Mouse (Mus musculus) forebrain, embryonic 14.5 days (tissue): ENCODE measurements around the gene Dnajb13. TPM values are rescaled to one million over a fixed set of nuclear protein-coding genes. Genes with fewer than 3 reads are reported as not detected.

Experiments used
- ATAC-seq: fragments of 200-750 bp; cut with Nextera tagmentation; 2 replicates; pipeline ENCODE4 v1.8.0; 2017; ENCODE audit warnings: mild to moderate bottlenecking, moderate library complexity
- DNase-seq: peaks from one replicate; pipeline ENCODE4 v3.0.0-alpha.2; 2015; ENCODE audit warnings: low spot score
- H3K27ac ChIP-seq: fragments of 300-500 bp; sonication (generic); 2 replicates; pipeline ENCODE4 v1.5.1; 2014; ENCODE audit warnings: low read depth, mild to moderate bottlenecking, control low read depth, low read length, moderate library complexity
- H3K27me3 ChIP-seq: fragments of 300-500 bp; sonication (generic); replicated peaks from 2 replicates; pipeline ENCODE4 v1.6.1; 2014; ENCODE audit warnings: low read length, control low read depth, mixed read lengths; ENCODE audit not compliant: control insufficient read depth, insufficient read depth
- H3K36me3 ChIP-seq: fragments of 300-500 bp; sonication (generic); 2 replicates; pipeline ENCODE4 v1.6.1; 2014; ENCODE audit warnings: low read length, control low read depth; ENCODE audit not compliant: control insufficient read depth, insufficient read depth
- H3K4me1 ChIP-seq: fragments of 300-500 bp; sonication (generic); 2 replicates; pipeline ENCODE4 v1.6.1; 2014; ENCODE audit warnings: antibody characterized with exemption, low read length, control low read depth; ENCODE audit not compliant: control insufficient read depth, insufficient read depth
- H3K4me2 ChIP-seq: fragments of 300-500 bp; sonication (generic); 2 replicates; pipeline ENCODE4 v1.6.1; 2014; ENCODE audit warnings: mild to moderate bottlenecking, control low read depth, low read length
- H3K4me3 ChIP-seq: fragments of 300-500 bp; sonication (generic); 2 replicates; pipeline ENCODE4 v1.5.1; 2014; ENCODE audit warnings: low read depth, low read length, control low read depth
- H3K9ac ChIP-seq: fragments of 300-500 bp; sonication (generic); 2 replicates; pipeline ENCODE4 v1.6.1; 2014; ENCODE audit warnings: mild to moderate bottlenecking, low read length, control low read depth, moderate library complexity
- H3K9me3 ChIP-seq: fragments of 300-500 bp; sonication (generic); replicated peaks from 2 replicates; pipeline ENCODE4 v1.6.1; 2016; ENCODE audit warnings: low read length, control low read depth, mixed read lengths; ENCODE audit not compliant: control insufficient read depth
- WGBS: fragments of 180-500 bp; shearing (Covaris S2); extraction: QIAGEN DNeasy Blood & Tissue Kit; methylation state at CpG from one replicate; pipeline ENCODE4 v1.1.7; 2014; 5-methylcytosine and 5-hydroxymethylcytosine counted together
- polyA plus RNA-seq: library from polyadenylated mRNA; unstranded; fragments of >200 nt; fragmentation: Nextera tagmentation; extraction: Ambion mirVana; gene quantifications from 2 replicates; pipeline ENCODE4 v1.2.1, GENCODE M21; 2014

The Dnajb13 gene
- polyA plus RNA-seq, 1 experiment from 2014 or later, result 5.0 TPM

DNA sequence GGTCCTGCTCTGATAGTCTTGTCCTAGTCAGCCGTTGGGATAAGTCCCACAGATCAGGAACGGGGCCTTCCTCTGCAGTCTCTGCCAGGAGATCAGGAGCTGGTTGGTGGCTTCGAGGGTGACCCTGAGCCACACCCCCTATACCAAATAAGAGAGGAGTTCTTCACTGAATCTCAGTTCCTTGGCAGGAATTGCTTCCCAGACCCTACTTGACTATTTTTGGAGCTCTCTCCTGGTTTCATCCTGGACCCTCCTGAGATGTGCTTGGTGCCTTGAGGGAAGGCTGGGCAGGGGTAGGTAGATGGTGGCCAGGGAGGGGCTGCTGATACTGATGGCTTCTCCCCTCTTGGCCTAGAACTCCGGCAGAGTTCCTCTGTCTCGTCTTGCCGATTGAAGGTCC is 18.4 kb downstream of the Dnajb13 start:
- Histone ChIP-seq H3K4me3 (no peak overlapping the region), H3K36me3 (no peaks in the 10 kb centered on the region), H3K9ac (no peak overlapping the region), H3K4me2 (no peak overlapping the region), H3K9me3 (no peaks in the 10 kb centered on the region), H3K27ac (peak overlapping the region; percentile 58; the same call in 1 of the 2 replicates), H3K27me3 (no peaks in the 10 kb centered on the region), H3K4me1 (peaks cover 20% of the 10 kb centered on the region; the same call in 1 of the 2 replicates)
- no peak for DNase-seq
- 88% methylated on average over 6 of the region's 6 CpGs for WGBS
- ATAC-seq, result no peak

DNA sequence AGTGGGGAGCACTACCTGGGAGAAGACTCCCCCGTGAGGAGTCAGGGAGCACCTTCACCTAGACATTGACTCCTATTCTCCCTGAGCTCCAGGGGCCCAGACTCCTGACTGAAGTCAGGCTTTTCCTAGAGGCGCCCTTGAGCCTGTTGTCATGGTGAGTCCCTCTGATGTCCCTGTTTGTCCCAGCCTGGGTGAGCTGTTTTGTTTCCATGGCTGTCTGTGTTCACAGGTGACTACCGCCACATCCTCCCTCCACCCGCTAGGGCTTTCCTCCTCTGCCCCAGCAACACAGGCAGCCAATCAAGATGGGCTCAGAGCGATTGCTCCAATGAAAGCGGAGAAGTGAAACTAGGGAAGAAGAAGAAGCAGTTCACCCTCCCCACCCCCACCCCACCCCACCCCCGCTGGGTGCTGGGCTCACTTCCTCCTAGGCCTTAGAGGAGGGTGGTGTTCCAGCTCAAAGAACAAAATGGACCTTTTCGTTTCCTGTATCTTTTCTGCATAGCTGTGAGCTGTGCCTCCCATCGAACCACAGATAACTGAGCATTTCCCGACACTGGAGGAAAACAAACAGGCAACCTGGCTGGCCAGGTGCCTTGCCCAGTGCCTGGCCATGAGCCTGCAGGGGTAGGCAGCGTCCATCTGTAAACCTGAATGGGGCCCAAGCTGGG is 19.0 kb downstream of the Dnajb13 start:
- Histone ChIP-seq H3K4me2 (peak overlapping the region; percentile 26), H3K27me3 (no peaks in the 10 kb centered on the region), H3K9me3 (no peaks in the 10 kb centered on the region), H3K4me1 (peaks cover 20% of the 10 kb centered on the region; the same call in 1 of the 2 replicates), H3K9ac (peak overlapping the region; percentile 21; the same call in 1 of the 2 replicates), H3K36me3 (no peaks in the 10 kb centered on the region), H3K4me3 (no peak overlapping the region), H3K27ac (peak overlapping the region; percentile 64)
- WGBS, result 28% methylated on average over 11 of the region's 11 CpGs
- ATAC-seq, result peak; percentile 69
- DNase-seq, result peak; percentile 79

DNA sequence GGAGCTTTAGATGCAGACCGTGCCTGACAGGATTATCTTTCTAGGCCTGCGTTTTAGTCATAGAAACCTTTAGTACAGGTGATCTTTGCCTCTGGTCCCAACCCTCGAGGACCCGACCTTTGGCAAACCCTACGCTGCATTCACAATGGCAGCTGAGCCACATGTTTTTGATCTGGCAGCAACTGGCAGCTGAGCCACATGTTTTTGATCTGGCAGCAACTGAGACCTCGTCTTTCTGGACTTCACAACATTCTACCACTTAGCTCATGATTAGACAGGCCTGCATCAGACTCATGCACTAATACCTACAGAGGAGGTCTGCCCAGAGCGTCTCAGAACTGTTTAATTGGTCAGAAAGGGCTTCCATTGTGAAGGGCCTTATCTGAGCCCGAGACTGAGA is 19.7 kb downstream of the Dnajb13 start:
- peak; percentile 13 for DNase-seq

DNA sequence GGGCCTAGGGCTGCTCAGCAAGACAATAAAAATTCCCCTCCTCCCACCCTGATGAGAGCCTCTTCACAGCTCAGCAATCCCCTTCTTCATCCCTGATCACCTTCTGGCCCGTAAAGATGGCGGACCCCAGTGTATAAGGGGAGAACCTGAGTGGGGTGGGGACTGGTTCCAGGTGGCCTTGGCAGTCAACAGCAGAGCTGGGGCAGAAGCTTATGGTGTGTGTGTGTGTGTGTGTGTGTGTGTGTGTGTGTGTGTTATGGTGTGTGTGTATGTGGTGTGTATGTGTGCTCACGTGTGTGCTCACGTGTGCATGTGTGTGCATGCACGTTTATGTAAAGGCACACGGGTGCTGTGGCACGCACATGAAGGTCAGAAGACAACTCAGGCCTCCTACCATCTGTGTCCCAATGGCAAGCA is 20.3 kb downstream of the Dnajb13 start:
- no peak overlapping the region for H3K27ac ChIP-seq
- WGBS, result 97% methylated on average over 7 of the region's 7 CpGs

More for the DNA sequence above, 19.7 kb downstream of the Dnajb13 start:
- WGBS, result 47% methylated on average over 8 of the region's 8 CpGs
- Histone ChIP-seq H3K27me3 (no peaks in the 10 kb centered on the region), H3K9me3 (no peaks in the 10 kb centered on the region), H3K4me1 (peaks cover 20% of the 10 kb centered on the region; the same call in 1 of the 2 replicates), H3K4me2 (peak overlapping the region; percentile 26), H3K4me3 (no peak overlapping the region), H3K27ac (peak overlapping the region; percentile 64), H3K9ac (peak overlapping the region; percentile 21; the same call in 1 of the 2 replicates), H3K36me3 (no peaks in the 10 kb centered on the region)
- no peak for ATAC-seq

DNA sequence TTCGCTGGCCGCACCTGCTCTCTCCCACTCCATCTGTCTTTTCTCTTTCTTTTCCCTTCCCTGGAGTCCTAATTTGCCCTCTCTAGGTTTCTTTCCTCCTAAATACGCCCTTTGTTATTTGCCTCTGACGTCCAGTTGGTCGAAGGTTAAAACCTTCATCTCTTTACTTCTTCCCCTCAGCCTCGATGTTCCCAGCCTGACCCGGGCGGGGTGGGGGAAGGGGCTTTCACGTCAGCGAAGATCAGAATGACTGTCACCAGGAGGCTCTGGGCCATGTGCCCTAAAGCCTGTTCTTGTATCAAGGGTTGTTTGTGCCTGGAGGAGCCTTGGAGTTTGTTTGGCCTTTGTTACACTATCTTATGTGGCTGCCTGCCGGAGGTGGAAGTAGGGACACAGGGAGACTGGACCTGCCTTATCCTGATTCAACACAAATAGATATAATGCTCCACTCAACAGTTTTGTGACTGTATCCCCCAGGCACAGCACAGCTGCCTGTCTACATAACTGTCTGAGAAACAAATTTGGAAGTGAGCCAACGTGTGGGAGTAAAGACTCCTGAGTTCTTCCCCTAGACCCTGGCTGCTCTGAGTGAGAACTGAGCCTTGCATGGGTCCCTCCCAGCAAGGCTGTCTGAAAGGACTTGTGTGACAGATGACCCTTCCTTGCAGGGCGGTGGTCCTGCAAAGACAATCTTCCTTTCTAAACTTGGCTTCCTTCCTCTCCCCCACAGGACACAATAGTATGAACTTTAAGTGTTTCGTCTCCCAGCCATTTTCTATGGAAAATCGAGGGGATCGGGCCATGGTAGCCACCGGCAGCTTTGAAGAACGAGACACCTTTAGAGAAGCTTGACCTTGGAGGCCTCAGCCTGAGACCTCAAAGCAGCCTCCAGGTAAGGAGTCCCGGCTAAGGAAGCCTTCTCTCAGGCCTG is 21.0 kb downstream of the Dnajb13 start:
- Histone ChIP-seq H3K27me3 (no peaks in the 10 kb centered on the region), H3K9me3 (no peaks in the 10 kb centered on the region), H3K27ac (no peak overlapping the region), H3K4me1 (peaks cover 20% of the 10 kb centered on the region; the same call in 1 of the 2 replicates), H3K4me2 (peak overlapping the region; percentile 69), H3K9ac (peak overlapping the region; percentile 51; the same call in 1 of the 2 replicates), H3K4me3 (peak overlapping the region; percentile 32), H3K36me3 (no peaks in the 10 kb centered on the region)
- ATAC-seq, result peak; percentile 26; the same call in 1 of the 2 replicates
- peak; percentile 72 for DNase-seq
- WGBS, result 42% methylated on average over 19 of the region's 19 CpGs

More for the DNA sequence above, 20.3 kb downstream of the Dnajb13 start:
- DNase-seq (no peak), ATAC-seq (no peak)
- Histone ChIP-seq H3K36me3 (no peaks in the 10 kb centered on the region), H3K9ac (no peak overlapping the region), H3K27me3 (no peaks in the 10 kb centered on the region), H3K9me3 (no peaks in the 10 kb centered on the region), H3K4me2 (0 out of 2 replicates have a peak overlapping the region, but pooled peaks have one; percentile 69), H3K4me3 (no peak overlapping the region), H3K4me1 (peaks cover 20% of the 10 kb centered on the region; the same call in 1 of the 2 replicates)

DNA sequence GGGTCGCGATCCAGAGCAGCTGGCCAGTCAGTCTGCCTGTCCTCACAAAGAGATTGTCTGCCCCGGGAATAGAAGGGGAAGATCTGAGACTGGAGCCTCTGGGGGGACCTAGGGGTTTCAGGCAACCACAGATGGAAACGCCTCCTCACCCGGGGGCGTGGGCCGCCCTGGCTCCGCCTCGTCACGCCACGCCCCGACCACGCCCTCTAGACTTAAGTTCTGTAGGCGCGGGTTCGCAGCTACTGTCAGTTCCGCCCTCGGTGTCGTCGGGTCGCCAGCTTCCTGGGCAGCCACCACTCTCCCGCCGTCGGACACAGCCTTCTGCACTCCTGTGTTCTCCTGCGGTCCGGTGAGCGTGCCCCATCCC is 21.7 kb downstream of the Dnajb13 start, which contains the start of gene Ucp2:
Gene Ucp2 (plus strand): TSS at position 221 of the 367 bp plus-strand sequence.
- ATAC-seq, result peak; percentile 35; the same call in 1 of the 2 replicates
- no peak within 1 kb of the TSS for H3K27ac ChIP-seq
- H3K36me3 ChIP-seq, result no peaks in the 10 kb centered on the region
- H3K9me3 ChIP-seq, result no peaks in the 10 kb centered on the region
- H3K4me2 ChIP-seq, result peak within 1 kb of the TSS; percentile 69
- H3K4me1 ChIP-seq, result peaks cover 23% of the 10 kb centered on the region; the same call in 1 of the 2 replicates
- peak within 1 kb of the TSS; percentile 51 for H3K9ac ChIP-seq
- peak; percentile 60 for DNase-seq
- 1% methylated on average over 27 of the region's 27 CpGs for WGBS
- H3K4me3 ChIP-seq, result peak within 1 kb of the TSS; percentile 32
- H3K27me3 ChIP-seq, result no peaks in the 10 kb centered on the region

DNA sequence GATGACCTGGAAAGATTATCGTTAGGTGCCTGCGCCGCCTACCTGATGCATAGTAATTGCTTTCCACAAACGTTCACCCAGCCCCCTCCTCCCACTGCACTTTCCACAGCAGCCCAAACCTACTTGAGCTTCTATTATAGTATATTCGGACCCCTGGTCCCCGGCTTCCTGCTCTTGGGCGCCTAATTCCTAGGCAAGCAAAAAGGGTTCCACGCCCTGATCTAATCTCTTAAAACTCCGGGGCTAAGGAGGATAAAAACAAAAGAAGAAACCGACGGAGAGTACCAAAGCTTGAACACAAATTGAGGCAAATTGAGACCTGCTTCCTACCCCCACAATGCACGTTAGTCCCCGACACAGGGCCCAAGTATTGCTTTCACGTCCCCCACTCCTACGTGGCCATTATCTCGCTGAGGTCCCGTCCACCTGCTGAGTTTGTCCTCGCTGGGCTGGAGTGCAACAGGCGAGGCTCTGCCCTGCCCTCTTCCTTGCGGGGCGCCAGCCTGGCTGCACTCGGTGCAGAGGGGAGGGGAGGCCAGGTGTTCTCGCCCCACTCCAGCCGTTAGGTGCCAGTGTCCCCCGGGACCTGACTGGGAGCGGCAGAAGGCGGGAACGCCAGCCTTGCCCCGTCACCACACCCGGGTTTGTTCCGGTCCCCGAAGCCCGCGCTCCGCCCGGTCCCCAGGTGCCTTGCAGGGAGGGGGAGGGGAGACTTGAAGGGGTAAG is 22.2 kb downstream of the Dnajb13 start:
- Histone ChIP-seq H3K4me1 (peaks cover 23% of the 10 kb centered on the region; the same call in 1 of the 2 replicates), H3K4me2 (peak overlapping the region; percentile 69), H3K9me3 (no peaks in the 10 kb centered on the region), H3K4me3 (peak overlapping the region; percentile 32), H3K27ac (no peak overlapping the region), H3K36me3 (no peaks in the 10 kb centered on the region), H3K9ac (peak overlapping the region; percentile 51), H3K27me3 (no peaks in the 10 kb centered on the region)
- ATAC-seq, result peak; percentile 16; the same call in 1 of the 2 replicates
- DNase-seq, result no peak
- WGBS, result 3% methylated on average over 35 of the region's 36 CpGs

DNA sequence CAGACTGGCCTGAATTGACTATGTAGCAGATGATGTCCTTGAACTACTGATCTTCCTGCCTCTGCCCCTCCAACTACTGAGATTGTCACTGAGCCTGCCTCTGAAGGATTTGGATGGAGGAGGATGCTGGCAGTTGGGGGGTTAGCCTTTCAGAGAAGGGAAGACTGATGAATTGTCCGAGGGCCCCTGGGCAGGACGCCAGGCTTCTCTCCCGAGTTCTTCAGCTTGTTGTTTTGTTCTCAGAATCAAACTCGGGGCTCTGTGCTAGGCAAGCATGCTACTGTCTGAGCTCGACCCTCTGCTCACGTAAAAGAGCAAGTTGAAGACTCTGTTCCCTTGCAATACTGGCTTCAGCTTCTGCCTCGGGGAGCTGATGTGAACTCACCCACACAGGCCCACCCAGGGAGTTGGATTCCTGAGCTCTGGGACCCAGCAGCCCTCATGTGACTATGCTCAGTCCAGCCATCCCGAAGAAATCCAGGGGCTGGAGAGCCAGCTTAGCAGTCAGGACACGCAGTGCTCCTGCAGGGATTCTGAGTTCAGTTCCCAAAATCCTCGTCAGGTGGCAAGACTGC is 26.2 kb downstream of the Dnajb13 start:
- no peaks in the 10 kb centered on the region for H3K27me3 ChIP-seq
- DNase-seq (peak; percentile 60), ATAC-seq (peak; percentile 65)
- 14% methylated on average over 10 of the region's 10 CpGs for WGBS
- no peak overlapping the region for H3K4me3 ChIP-seq
- no peaks in the 10 kb centered on the region for H3K9me3 ChIP-seq
- no peak overlapping the region for H3K4me2 ChIP-seq
- no peaks in the 10 kb centered on the region for H3K36me3 ChIP-seq
- H3K9ac ChIP-seq, result peak overlapping the region; percentile 32
- peaks cover 12% of the 10 kb centered on the region; the same call in 1 of the 2 replicates for H3K4me1 ChIP-seq
- peak overlapping the region; percentile 27; the same call in 1 of the 2 replicates for H3K27ac ChIP-seq
